Mouse (Mus musculus) bone marrow, adult 2 months (tissue): ENCODE measurements around the gene Shmt2. TPM values are rescaled to one million over a fixed set of nuclear protein-coding genes. Genes with fewer than 3 reads are reported as not detected.

Source experiments
- H3K27ac ChIP-seq: fragments of 200-500 bp; 2 replicates; pipeline ENCODE4 v1.5.1; 2012; ENCODE audit warnings: low read depth, mild to moderate bottlenecking, control low read depth, inconsistent platforms, low read length; ENCODE audit not compliant: control insufficient read depth, poor library complexity, insufficient read depth
- H3K4me1 ChIP-seq: fragments of 200-500 bp; 2 replicates; pipeline ENCODE4 v1.6.1; 2011; ENCODE audit warnings: low read length; ENCODE audit not compliant: control insufficient read depth, insufficient read depth
- H3K4me3 ChIP-seq: fragments of 200-500 bp; replicated peaks from 2 replicates; pipeline ENCODE3; 2011; ENCODE audit warnings: mild to moderate bottlenecking, low read depth, low read length, control low read depth; ENCODE audit not compliant: control insufficient read depth
- CTCF ChIP-seq: fragments of 200-500 bp; IDR thresholded peaks from 2 replicates; pipeline ENCODE4 v1.5.1; 2011; ENCODE audit warnings: low read length, control low read depth; ENCODE audit not compliant: control insufficient read depth, insufficient read depth
- POLR2A ChIP-seq: fragments of 200-500 bp; IDR thresholded peaks from 2 replicates; pipeline ENCODE4 v1.6.1; 2011; ENCODE audit warnings: low read depth, mild to moderate bottlenecking, control low read depth, low read length, borderline replicate concordance; ENCODE audit not compliant: control insufficient read depth
- WGBS: fragments of 180-500 bp; shearing (Covaris S2); methylation state at CpG from one replicate; pipeline ENCODE4 v1.1.7; 2018; 5-methylcytosine and 5-hydroxymethylcytosine counted together
- polyA plus RNA-seq: library from polyadenylated mRNA; stranded (reverse); fragments of >200 nt; gene quantifications from 2 replicates; pipeline ENCODE4 v1.2.4, GENCODE M21; 2011; ENCODE audit warnings: low replicate concordance; ENCODE audit not compliant: missing spikeins, insufficient read depth, insufficient read length

Gene Shmt2
- polyA plus RNA-seq, 1 experiment = 39.9 TPM

- TF ChIP-seq CTCF (peak; percentile 19; the same call in 1 of the 2 replicates), POLR2A (no peak)
- Histone ChIP-seq H3K4me1 (no peaks in the 10 kb centered on the region; the same call in none of the 2 replicates), H3K27ac (no peak overlapping the region), H3K4me3 (no peak overlapping the region)
- under 1% methylated on average over 26 of the region's 26 CpGs for WGBS
Measured at GRCm38 (mm10) chr10:127526681-127527080, 4.4 kb upstream of the Shmt2 start.

GRCm38 (mm10) chr10:127526048-127526447 lies 3.8 kb upstream of the Shmt2 start:
- H3K4me1 ChIP-seq = no peaks in the 10 kb centered on the region; the same call in none of the 2 replicates
- 2% methylated on average over 26 of the region's 26 CpGs for WGBS
- no peak overlapping the region for H3K4me3 ChIP-seq
- TF ChIP-seq CTCF = no peak
- TF ChIP-seq POLR2A = no peak
- no peak overlapping the region for H3K27ac ChIP-seq

GRCm38 (mm10) chr10:127524646-127525255 lies 2.5 kb upstream of the Shmt2 start:
- Histone ChIP-seq H3K27ac (no peak overlapping the region), H3K4me1 (no peaks in the 10 kb centered on the region; the same call in none of the 2 replicates), H3K4me3 (no peak overlapping the region)
- TF ChIP-seq POLR2A (no peak), CTCF (no peak)
- 9% methylated on average over 23 of the region's 23 CpGs for WGBS

- Histone ChIP-seq H3K4me1 (no peaks in the 10 kb centered on the region; the same call in 1 of the 2 replicates), H3K4me3 (peak overlapping the region; percentile 91), H3K27ac (no peak overlapping the region)
- 1% methylated on average over 12 of the region's 12 CpGs for WGBS
- TF ChIP-seq CTCF (no peak), POLR2A (no peak)
Measured at GRCm38 (mm10) chr10:127521611-127522080, 598 bp downstream of the Shmt2 start.

GRCm38 (mm10) chr10:127520714-127521357 lies 1.4 kb downstream of the Shmt2 start:
- TF ChIP-seq CTCF (no peak), POLR2A (no peak)
- Histone ChIP-seq H3K4me3 (peak overlapping the region; percentile 9), H3K4me1 (no peaks in the 10 kb centered on the region; the same call in 1 of the 2 replicates), H3K27ac (no peak overlapping the region)
- 86% methylated on average over 20 of the region's 20 CpGs for WGBS

- 88% methylated on average over 37 of the region's 37 CpGs for WGBS
- no peaks in the 10 kb centered on the region; the same call in 1 of the 2 replicates for H3K4me1 ChIP-seq
- no peak overlapping the region for H3K4me3 ChIP-seq
- TF ChIP-seq POLR2A = no peak
- TF ChIP-seq CTCF = no peak
- H3K27ac ChIP-seq = no peak overlapping the region
Measured at GRCm38 (mm10) chr10:127519903-127520713, 2.1 kb downstream of the Shmt2 start.

- no peak overlapping the region for H3K4me3 ChIP-seq
- no peak overlapping the region for H3K27ac ChIP-seq
- no peaks in the 10 kb centered on the region; the same call in 1 of the 2 replicates for H3K4me1 ChIP-seq
- 92% methylated on average over 26 of the region's 26 CpGs for WGBS
- TF ChIP-seq POLR2A = no peak
- no peak for TF ChIP-seq CTCF
Measured at GRCm38 (mm10) chr10:127519041-127519701, 3.1 kb downstream of the Shmt2 start.

GRCm38 (mm10) chr10:127517941-127518340 lies 4.3 kb downstream of the Shmt2 start:
- H3K4me1 ChIP-seq = peaks cover 1% of the 10 kb centered on the region; the same call in 1 of the 2 replicates
- 92% methylated on average over 22 of the region's 22 CpGs for whole genome bisulfite sequencing
- no peak for TF ChIP-seq POLR2A
- TF ChIP-seq CTCF = no peak
- no peak overlapping the region for H3K27ac ChIP-seq
- H3K4me3 ChIP-seq = no peak overlapping the region
